Mouse (Mus musculus): ENCODE data around the gene Rftn2.

Rftn2 gene

GRCm38 (mm10) chr1:55226011-55226857 is at the start of gene Rftn2:
Rftn2 (minus strand) TSS chr1:55226782.
- CTCF ChIA-PET: interaction anchor here (0.6 to 0.7 kb wide), 2 partner anchors 8 to 17 kb away, joined by 4 read pairs; no protein-coding TSS in a partner anchor

- CTCF ChIA-PET: no interaction called here
These were observed 38.9 kb upstream of the Rftn2 start for GRCm38 (mm10) chr1:55265447-55265846.

- CTCF ChIA-PET: no interaction called here
These were observed 37.8 kb upstream of the Rftn2 start for GRCm38 (mm10) chr1:55264385-55264784.

- CTCF ChIA-PET: no interaction called here
These were observed 19.8 kb upstream of the Rftn2 start for GRCm38 (mm10) chr1:55246374-55246773.

- CTCF ChIA-PET: interaction anchor here (0.7 to 1.3 kb wide), 4 partner anchors 9 to 144 kb away, joined by 3 to 5 read pairs (median 4); no protein-coding TSS in a partner anchor
These were observed 12.7 kb upstream of the Rftn2 start for GRCm38 (mm10) chr1:55239237-55239636.

- CTCF ChIA-PET: no interaction called here
These were observed 11.9 kb upstream of the Rftn2 start for GRCm38 (mm10) chr1:55238496-55238895.

- CTCF ChIA-PET: interaction anchor here (0.6 to 1.0 kb wide), 2 partner anchors 22 to 32 kb away, joined by 3 read pairs; no protein-coding TSS in a partner anchor
These were observed 11.1 kb upstream of the Rftn2 start for GRCm38 (mm10) chr1:55237643-55238161.

GRCm38 (mm10) chr1:55236890-55237642 is 10.5 kb upstream of the Rftn2 start, which contains the start of gene Mars2:
Mars2 (plus strand) TSS chr1:55237177.
- CTCF ChIA-PET: interaction anchor here (1.0 kb wide), 1 partner anchor 22 kb away, joined by 3 read pairs; no protein-coding TSS in a partner anchor

- CTCF ChIA-PET: no interaction called here
These were observed 9.9 kb upstream of the Rftn2 start for GRCm38 (mm10) chr1:55236487-55236886.

GRCm38 (mm10) chr1:55234910-55235520 is 8.4 kb upstream of the Rftn2 start:
- CTCF ChIA-PET: no interaction called here

- CTCF ChIA-PET: interaction anchor here (0.6 kb wide), 2 partner anchors 31 to 36 kb away, joined by 4 to 11 read pairs; no protein-coding TSS in a partner anchor
These were observed 1.8 kb upstream of the Rftn2 start for GRCm38 (mm10) chr1:55228256-55228884.

GRCm38 (mm10) chr1:55227376-55227775 is 794 bp upstream of the Rftn2 start:
- CTCF ChIA-PET: interaction anchor here (0.5 to 0.6 kb wide), 2 partner anchors 11 to 56 kb away, joined by 3 read pairs; no protein-coding TSS in a partner anchor

GRCm38 (mm10) chr1:55225398-55225797 is 1.2 kb downstream of the Rftn2 start:
- CTCF ChIA-PET: interaction anchor here (0.6 kb wide), 1 partner anchor 16 kb away, joined by 4 read pairs; no protein-coding TSS in a partner anchor

GRCm38 (mm10) chr1:55224111-55224510 is 2.5 kb downstream of the Rftn2 start:
- CTCF ChIA-PET: interaction anchor here (0.5 kb wide), 1 partner anchor 422 kb away, joined by 5 read pairs; no protein-coding TSS in a partner anchor

GRCm38 (mm10) chr1:55223026-55223425 is 3.6 kb downstream of the Rftn2 start:
- CTCF ChIA-PET: no interaction called here

- CTCF ChIA-PET: no interaction called here
These were observed 5.2 kb downstream of the Rftn2 start for GRCm38 (mm10) chr1:55221352-55221751.

- CTCF ChIA-PET: interaction anchor here (1.0 kb wide), 1 partner anchor 8 kb away, joined by 3 read pairs; no protein-coding TSS in a partner anchor
These were observed 9.4 kb downstream of the Rftn2 start for GRCm38 (mm10) chr1:55217191-55217590.

- CTCF ChIA-PET: interaction anchor here (1.1 kb wide), 1 partner anchor 22 kb away, joined by 3 read pairs; no protein-coding TSS in a partner anchor
These were observed 11.3 kb downstream of the Rftn2 start for GRCm38 (mm10) chr1:55215185-55215813.

- CTCF ChIA-PET: interaction anchor here (0.5 kb wide), 1 partner anchor 9 kb away, joined by 5 read pairs; no protein-coding TSS in a partner anchor
These were observed 12.6 kb downstream of the Rftn2 start for GRCm38 (mm10) chr1:55213936-55214335.

- CTCF ChIA-PET: no interaction called here
These were observed 13.1 kb downstream of the Rftn2 start for GRCm38 (mm10) chr1:55213475-55213874.

Measured in spleen, embryonic (tissue).